Mouse (Mus musculus) embryonic fibroblast, embryonic 13.5 days (primary cell): ENCODE results near the gene Gm29609. TPM values are rescaled to one million over a fixed set of nuclear protein-coding genes. Genes with fewer than 3 reads are reported as not detected.
"Not testable (repeated sequence)": the region's sequence is repeated elsewhere in the genome, so short reads cannot be mapped to it uniquely, and the experiment has no call there.

Source experiments
- H3K27ac ChIP-seq: 2 replicates; pipeline ENCODE4 v1.5.1; 2012; ENCODE audit warnings: low read length, control low read depth, inconsistent platforms; ENCODE audit not compliant: insufficient read depth
- H3K4me1 ChIP-seq: 2 replicates; pipeline ENCODE4 v1.6.1; 2011; ENCODE audit warnings: low read length; ENCODE audit not compliant: control insufficient read depth, insufficient read depth
- H3K4me3 ChIP-seq: 2 replicates; pipeline ENCODE4 v1.5.1; 2011; ENCODE audit warnings: mild to moderate bottlenecking, control low read depth, low read length; ENCODE audit not compliant: insufficient read depth
- CTCF ChIP-seq: IDR thresholded peaks from 2 replicates; pipeline ENCODE4 v1.5.1; 2011; ENCODE audit warnings: mild to moderate bottlenecking, control low read depth, low read length, moderate library complexity, borderline replicate concordance; ENCODE audit not compliant: insufficient read depth
- POLR2A ChIP-seq: IDR thresholded peaks from 2 replicates; pipeline ENCODE4 v1.6.1; 2011; ENCODE audit warnings: low read depth, mild to moderate bottlenecking, control low read depth, low read length, moderate library complexity
- polyA plus RNA-seq: library from polyadenylated mRNA; stranded (reverse); fragments of >200 nt; gene quantifications from 2 replicates; pipeline ENCODE4 v1.2.4, GENCODE M21; 2011; ENCODE audit warnings: low read depth; ENCODE audit not compliant: missing spikeins, insufficient read length

The Gm29609 gene
- 2.7 and 3.8 TPM in 2 replicates for polyA plus RNA-seq

- Histone ChIP-seq H3K4me1 (no peaks in the 10 kb centered on the region), H3K4me3 (peak within 1 kb of the TSS; percentile 96), H3K27ac (peak within 1 kb of the TSS; percentile 96)
- TF ChIP-seq CTCF = no peak
- peak; percentile 78 for TF ChIP-seq POLR2A
These were observed at the start of gene Gm29609, which contains the start of gene Gtf3c2 for GRCm38 (mm10) chr5:31179766-31180630. TSS of gene Gm29609 (minus strand) at chr5:31179911. TSS of gene Gtf3c2 (minus strand) at chr5:31180144.

DNA sequence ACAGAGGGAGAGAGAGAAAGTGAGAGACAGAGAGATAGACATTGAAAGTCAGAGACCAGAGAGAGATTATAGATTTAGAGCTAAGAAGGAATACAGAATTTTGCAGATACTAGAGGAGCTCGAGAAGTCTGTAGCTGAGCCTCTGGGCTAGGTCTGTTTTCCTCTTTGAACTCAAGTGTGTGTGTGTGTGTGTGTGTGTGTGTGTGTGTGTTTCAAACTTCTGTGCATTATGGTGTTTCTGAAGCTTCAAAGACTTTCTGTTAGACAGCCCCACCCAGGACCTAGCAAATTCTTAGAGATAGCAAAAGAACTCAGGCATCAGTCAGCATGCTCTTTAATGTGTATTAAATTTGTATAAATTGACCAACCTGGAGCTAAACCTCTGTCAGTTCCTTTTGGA lies 46.9 kb upstream of the Gm29609 start:
- Histone ChIP-seq H3K4me3 (no peak overlapping the region), H3K4me1 (no peaks in the 10 kb centered on the region), H3K27ac (no peak overlapping the region)
- TF ChIP-seq POLR2A (no peak), CTCF (no peak)

- H3K27ac ChIP-seq = no peak overlapping the region
- H3K4me3 ChIP-seq = no peak overlapping the region
- no peak for TF ChIP-seq CTCF
- TF ChIP-seq POLR2A = no peak
- no peaks in the 10 kb centered on the region for H3K4me1 ChIP-seq
These were observed 43.0 kb upstream of the Gm29609 start for GRCm38 (mm10) chr5:31222696-31223095.

- peak overlapping the region; percentile 77 for H3K27ac ChIP-seq
- peak overlapping the region; percentile 62 for H3K4me3 ChIP-seq
- H3K4me1 ChIP-seq = no peaks in the 10 kb centered on the region
- peak; percentile 46; the same call in 1 of the 2 replicates for TF ChIP-seq POLR2A
- TF ChIP-seq CTCF = peak; percentile 32; the same call in 1 of the 2 replicates
These were observed 41.7 kb upstream of the Gm29609 start for GRCm38 (mm10) chr5:31221304-31221945.

- TF ChIP-seq POLR2A (peak; percentile 97), CTCF (no peak)
- H3K4me3 ChIP-seq = peak within 1 kb of the TSS; percentile 90
- H3K27ac ChIP-seq = peak within 1 kb of the TSS; percentile 77
- H3K4me1 ChIP-seq = no peaks in the 10 kb centered on the region
These were observed 41.0 kb upstream of the Gm29609 start, which contains the start of gene Ppm1g for GRCm38 (mm10) chr5:31220448-31221303. TSS of gene Ppm1g (minus strand) at chr5:31220687.

DNA sequence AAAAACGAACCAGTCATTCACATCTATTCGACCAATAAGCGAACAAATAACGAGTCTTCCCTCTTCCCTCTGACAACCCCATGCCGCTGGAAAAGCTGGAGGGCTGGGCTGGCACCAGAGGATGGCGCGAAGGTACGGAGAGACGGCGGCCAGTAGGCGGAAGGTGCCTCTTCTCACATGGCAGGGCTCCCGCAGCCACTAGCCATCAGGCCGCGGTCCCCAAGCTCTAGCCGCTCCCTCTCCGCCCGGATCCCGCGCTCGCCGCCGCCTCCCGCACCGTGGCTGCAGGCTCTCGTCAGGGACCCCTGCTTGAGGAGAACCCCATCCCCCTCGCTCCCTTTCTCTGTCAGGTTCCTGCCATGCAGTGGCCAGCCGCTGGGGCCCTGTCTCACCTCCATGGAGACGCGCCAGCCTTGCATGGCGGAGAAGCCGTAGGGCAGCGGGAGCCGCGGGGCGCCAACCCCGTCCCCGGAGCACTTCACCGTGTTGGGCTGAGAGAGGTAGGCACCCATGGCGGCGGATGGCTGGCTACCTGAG lies 40.3 kb upstream of the Gm29609 start:
- Histone ChIP-seq H3K27ac (peak overlapping the region; percentile 61), H3K4me3 (peak overlapping the region; percentile 90), H3K4me1 (no peaks in the 10 kb centered on the region)
- TF ChIP-seq POLR2A = no peak
- no peak for TF ChIP-seq CTCF

- Histone ChIP-seq H3K4me3 (peak overlapping the region; percentile 90), H3K27ac (peak overlapping the region; percentile 61), H3K4me1 (no peaks in the 10 kb centered on the region)
- TF ChIP-seq POLR2A (no peak), CTCF (no peak)
These were observed 39.8 kb upstream of the Gm29609 start for GRCm38 (mm10) chr5:31219474-31219873.

- TF ChIP-seq CTCF (no peak), POLR2A (no peak)
- Histone ChIP-seq H3K4me1 (no peaks in the 10 kb centered on the region), H3K4me3 (peak overlapping the region; percentile 30), H3K27ac (no peak overlapping the region)
These were observed 39.4 kb upstream of the Gm29609 start for GRCm38 (mm10) chr5:31219070-31219469.

- TF ChIP-seq CTCF (no peak), POLR2A (no peak)
- H3K4me3 ChIP-seq = peak overlapping the region; percentile 30; the same call in 1 of the 2 replicates
- H3K4me1 ChIP-seq = no peaks in the 10 kb centered on the region
- no peak overlapping the region for H3K27ac ChIP-seq
These were observed 38.6 kb upstream of the Gm29609 start for GRCm38 (mm10) chr5:31218294-31218693.

GRCm38 (mm10) chr5:31216554-31216953 lies 36.8 kb upstream of the Gm29609 start:
- not testable (repeated sequence) for H3K27ac ChIP-seq, H3K4me1 ChIP-seq, H3K4me3 ChIP-seq
